Mouse (Mus musculus): ENCODE data around the gene Myo16.

The Myo16 gene

DNA sequence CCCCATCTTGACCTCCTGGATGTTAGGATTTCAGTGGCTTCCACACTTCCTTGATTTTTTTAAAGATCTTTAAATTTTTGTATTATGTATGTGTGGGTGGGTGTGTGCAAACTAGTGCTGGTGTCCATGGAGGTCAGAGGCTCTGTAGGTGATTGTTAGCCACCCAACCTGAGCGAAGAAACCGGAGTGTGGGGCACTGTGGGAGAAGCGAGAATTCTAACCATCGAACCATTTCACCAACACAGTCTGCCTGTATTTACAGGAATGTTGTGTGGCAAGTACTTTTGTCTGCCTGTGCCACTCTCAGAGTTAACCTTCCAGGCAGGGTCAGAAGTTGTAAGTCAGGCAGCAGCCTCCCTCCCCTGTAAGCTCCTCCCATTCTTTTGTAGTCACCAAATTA, 22.3 kb downstream of the Myo16 start:
- DNase-seq (ENCODE audit: low spot score): no peak

- no peak for DNase-seq (ENCODE audit: low spot score)
These were observed 23.4 kb downstream of the Myo16 start for GRCm38 (mm10) chr8:10177131-10177530.

GRCm38 (mm10) chr8:10178986-10179385, 25.3 kb downstream of the Myo16 start:
- no peak for DNase-seq (ENCODE audit: low spot score)

GRCm38 (mm10) chr8:10190607-10191006, 36.9 kb downstream of the Myo16 start:
- no peak for DNase-seq (ENCODE audit: low spot score)

DNA sequence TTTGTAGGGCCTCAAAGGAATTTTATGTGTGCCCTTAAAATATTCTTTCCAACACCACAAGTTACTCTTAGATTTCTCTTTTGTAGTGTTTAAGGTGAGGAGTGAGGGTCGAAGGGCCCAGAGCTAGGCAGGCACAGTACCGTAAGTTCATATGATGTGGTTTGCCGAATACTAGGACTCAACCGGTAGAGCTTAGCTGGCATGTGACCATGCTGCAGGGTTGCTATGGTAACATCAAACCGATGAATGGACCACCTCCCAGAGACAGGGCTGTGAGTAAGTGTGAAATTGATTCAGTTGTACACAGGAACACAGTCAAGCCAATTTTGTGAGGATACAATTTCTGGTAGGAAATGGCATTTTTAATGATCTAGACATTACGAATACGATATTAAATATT, 44.5 kb downstream of the Myo16 start:
- DNase-seq (ENCODE audit: low spot score): no peak

DNA sequence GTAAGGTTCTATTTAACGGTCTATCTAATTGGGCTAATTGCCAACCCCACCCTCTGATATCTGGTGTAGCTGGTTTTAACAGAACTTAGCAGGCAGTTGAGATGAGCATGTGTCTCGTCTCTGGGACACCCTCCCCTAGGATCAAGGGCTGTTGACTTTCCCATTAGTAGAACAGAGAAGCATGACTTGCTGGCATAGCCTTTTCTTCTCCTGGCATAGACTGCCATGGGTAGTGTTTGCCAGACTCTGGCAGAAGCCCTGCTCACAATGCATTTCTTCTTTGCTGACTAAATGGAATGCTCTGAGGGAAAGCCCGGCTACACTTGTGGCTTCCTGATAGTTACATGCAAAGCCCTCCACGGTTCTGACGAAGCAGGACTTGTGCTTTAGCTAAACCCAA, 45.6 kb downstream of the Myo16 start:
- DNase-seq (ENCODE audit: low spot score): no peak

GRCm38 (mm10) chr8:10200042-10200441, 46.3 kb downstream of the Myo16 start:
- DNase-seq (ENCODE audit: low spot score): no peak

- no peak for DNase-seq (ENCODE audit: low spot score)
These were observed 61.3 kb downstream of the Myo16 start for GRCm38 (mm10) chr8:10215023-10215422.

DNA sequence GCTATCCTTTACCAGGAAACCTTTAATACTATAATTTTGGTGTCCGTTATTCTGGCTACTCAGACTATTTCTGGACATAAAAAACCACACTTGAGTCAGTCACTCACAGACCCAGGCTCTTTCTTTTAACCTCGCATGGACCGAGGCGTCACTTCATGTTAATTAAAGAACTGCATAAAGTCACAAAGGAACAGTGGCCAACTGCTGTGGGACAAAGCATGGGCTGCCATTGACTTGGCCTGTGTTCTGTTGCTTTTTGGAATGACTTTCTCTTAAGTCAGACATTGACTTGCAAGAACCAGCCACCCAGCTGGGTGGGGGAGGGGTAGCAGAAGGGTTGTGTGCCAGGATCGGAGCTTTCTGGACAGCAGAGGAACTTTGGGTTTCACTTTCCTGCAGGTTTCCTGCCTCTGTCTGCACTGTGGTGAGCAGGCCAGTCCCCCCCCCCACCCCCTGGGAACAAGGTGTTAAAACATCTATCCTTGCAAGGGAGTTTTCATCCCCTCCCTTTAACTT, 66.1 kb downstream of the Myo16 start:
- DNase-seq (ENCODE audit: low spot score): no peak

GRCm38 (mm10) chr8:10222770-10223169, 69.1 kb downstream of the Myo16 start:
- no peak for DNase-seq (ENCODE audit: low spot score)

DNA sequence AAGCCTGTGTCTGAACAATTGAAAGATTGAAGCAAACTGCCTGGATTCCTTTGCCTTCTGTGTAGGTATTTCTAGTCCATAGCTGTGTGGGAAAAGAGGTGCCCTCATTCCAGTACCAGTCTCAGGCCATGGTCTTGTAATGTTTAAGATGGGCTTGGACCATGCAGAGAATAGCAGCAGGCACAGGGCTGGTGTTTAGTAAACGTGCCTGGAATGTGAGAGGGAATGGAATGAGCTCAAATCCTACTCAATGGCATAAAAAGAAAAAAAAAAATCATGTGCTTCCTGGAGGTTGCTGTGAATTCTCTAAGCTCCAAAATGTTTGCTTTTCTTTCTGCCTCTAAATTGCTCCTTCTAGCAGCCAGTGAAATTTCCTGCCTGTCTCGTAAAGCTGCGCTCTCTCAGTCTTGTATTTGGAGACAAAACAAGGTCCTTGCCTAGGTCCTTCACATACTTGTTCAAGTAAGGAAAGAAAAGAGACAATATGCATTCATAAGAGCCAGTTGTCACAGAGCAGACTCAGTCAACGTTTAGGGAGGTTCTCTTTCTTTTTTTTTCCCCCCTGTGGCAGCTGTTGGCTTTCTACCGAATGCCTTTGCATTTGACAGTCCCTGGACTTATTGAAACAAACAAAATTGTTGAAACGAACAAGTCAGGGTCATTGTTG, 70.0 kb downstream of the Myo16 start:
- no peak for DNase-seq (ENCODE audit: low spot score)

GRCm38 (mm10) chr8:10224305-10224971, 70.7 kb downstream of the Myo16 start:
- DNase-seq (ENCODE audit: low spot score): no peak

DNA sequence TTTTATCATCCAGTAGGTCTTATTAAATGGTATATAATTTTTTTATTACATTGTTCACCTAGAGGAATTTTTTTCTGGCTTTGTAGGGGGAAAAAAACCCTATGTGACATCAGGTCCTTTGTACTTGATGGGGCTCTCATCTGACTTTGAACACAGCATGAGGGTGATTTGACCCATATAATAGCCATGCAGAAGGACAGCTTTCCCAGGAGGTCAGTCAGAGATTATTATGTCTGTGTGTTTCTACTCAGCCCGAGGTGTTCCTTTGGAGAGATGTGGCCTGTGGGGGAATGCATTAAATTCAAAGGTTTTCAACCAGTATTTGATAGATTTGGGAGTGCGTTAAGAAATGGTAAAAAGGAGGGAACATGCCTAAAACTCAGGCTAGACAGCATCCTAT, 71.3 kb downstream of the Myo16 start:
- DNase-seq (ENCODE audit: low spot score): no peak

GRCm38 (mm10) chr8:10230746-10231369, 77.1 kb downstream of the Myo16 start:
- DNase-seq (ENCODE audit: low spot score): peak; percentile 43

- no peak for DNase-seq (ENCODE audit: low spot score)
These were observed 80.8 kb downstream of the Myo16 start for GRCm38 (mm10) chr8:10234516-10234915.

- DNase-seq (ENCODE audit: low spot score): no peak
These were observed 89.6 kb downstream of the Myo16 start for GRCm38 (mm10) chr8:10243344-10243743.

GRCm38 (mm10) chr8:10249156-10249555, 95.4 kb downstream of the Myo16 start:
- no peak for DNase-seq (ENCODE audit: low spot score)

- DNase-seq (ENCODE audit: low spot score): no peak
These were observed 102.0 kb downstream of the Myo16 start for GRCm38 (mm10) chr8:10255741-10256140.

DNA sequence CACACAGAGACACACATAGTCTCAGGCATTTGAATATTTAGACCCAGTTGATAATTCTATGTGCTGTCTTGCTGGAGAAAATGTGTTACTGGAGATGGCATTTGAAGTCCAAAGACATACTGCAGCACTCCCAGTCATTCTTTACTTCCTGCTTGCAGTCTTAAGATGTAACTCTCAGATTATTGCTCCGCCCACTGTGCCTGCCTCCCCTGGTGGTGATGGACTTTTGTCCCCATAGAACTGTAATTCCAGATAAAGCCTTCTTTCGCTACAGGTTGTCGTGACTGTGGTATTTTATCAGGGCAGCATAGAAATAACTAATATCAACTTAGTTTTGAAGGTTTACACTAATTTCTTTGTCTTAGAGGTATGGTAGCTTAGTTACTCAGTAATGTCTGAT, 102.9 kb downstream of the Myo16 start:
- no peak for DNase-seq (ENCODE audit: low spot score)

DNA sequence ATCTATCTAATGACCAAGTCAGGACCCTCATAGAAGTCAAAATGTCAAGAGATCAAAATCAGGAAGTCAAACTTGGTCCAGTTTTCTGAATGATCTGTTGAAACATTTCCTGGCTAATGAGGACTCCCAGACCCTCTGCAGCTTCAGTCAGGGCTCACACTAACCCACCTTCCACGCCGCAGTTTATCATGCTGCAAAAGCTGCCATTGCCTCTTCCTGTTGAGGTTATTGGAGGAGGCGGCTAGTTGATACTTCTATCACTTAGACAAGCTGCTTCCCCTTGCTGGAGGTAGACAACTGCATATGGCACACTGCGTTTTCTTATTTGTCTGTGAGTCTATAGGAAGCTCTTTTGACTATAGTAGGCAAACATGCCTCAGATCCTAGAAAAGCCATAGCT, 116.4 kb downstream of the Myo16 start:
- no peak for DNase-seq (ENCODE audit: low spot score)

DNA sequence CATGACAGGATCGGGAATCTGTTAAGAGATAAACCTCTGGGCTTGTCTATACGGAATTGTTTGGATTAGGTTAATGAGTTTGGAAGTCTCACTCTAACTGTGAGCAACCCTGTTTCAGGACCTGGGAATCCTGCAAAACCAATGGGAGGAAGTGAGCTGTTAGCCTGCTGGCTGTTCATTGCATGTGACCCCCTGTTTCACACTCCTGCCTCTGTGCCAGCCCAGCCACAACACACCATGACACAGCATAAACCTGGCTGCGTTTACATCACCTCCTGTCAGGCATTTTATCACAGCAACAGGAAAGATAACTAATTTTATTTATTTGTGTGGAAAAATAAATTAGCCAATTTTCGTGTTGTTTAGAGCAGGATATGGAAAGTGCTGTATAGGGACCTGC, 138.9 kb downstream of the Myo16 start:
- DNase-seq (ENCODE audit: low spot score): no peak

GRCm38 (mm10) chr8:10300797-10301196, 147.1 kb downstream of the Myo16 start:
- no peak for DNase-seq (ENCODE audit: low spot score)

GRCm38 (mm10) chr8:10303061-10303460, 149.3 kb downstream of the Myo16 start:
- no peak for DNase-seq (ENCODE audit: low spot score)
